Mouse (Mus musculus) C3H10T1/2 (cell line): ENCODE measurements around the gene Btbd35f28. TPM values are rescaled to one million over a fixed set of nuclear protein-coding genes. Genes with fewer than 3 reads are reported as not detected.

Source experiments
- polyA plus RNA-seq, 2 experiments: library from polyadenylated mRNA; unstranded; fragments of >200 nt; fragmentation: generic; extraction: Trizol; gene quantifications; one replicate each; pipeline ENCODE4 v1.2.1; 2012; ENCODE audit warnings: missing spikeins in 2 of 2

Gene Btbd35f28
- not detected for polyA plus RNA-seq

DNA sequence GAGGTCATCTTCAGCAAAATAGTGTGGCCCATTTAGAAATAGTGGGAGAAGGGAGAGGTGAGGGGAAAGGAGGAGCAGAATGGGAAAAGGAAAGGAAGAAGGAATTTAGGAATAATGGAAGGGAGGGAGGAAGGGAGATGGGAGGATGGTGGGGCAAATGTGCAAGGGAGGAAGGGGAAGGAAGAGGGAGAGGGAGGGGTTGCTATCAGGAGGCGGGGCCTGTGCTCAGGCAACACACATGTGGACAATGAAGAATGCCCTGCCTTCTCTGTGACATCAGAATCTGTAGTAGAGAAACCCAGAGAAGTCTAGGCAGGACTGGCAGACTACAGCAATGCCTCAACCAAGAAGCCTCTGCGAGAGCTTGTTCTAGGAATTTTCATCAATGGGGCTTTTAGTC, at the start of gene Btbd35f28:
Btbd35f28 (plus strand) TSS at position 301 of the 400 bp plus-strand sequence.

Other genes with a start within 250 kb of the Btbd35f28 start
- not detected for gene Btbd35f16, start 239.6 kb upstream of the Btbd35f28 start, polyA plus RNA-seq
- not detected for gene Btbd35f3, start 158.9 kb upstream of the Btbd35f28 start, polyA plus RNA-seq
- not detected for gene Btbd35f20, start 94.7 kb downstream of the Btbd35f28 start, polyA plus RNA-seq
- gene Btbd35f17, start 174.1 kb downstream of the Btbd35f28 start, polyA plus RNA-seq, result not detected